Mouse (Mus musculus): ENCODE results near the gene Pcsk4.

Pcsk4 gene

GRCm38 (mm10) chr10:80329273-80330081 is at the start of gene Pcsk4, which contains the start of gene Reep6:
Gene Pcsk4, minus strand, starts transcription at chr10:80329498.
Gene Reep6, plus strand, starts transcription at chr10:80329953.
- no peak for DNase-seq (ENCODE audit: extremely low read depth, insufficient read length, low spot score)

GRCm38 (mm10) chr10:80377716-80378115 is 48.4 kb upstream of the Pcsk4 start:
- DNase-seq (ENCODE audit: extremely low read depth, insufficient read length, low spot score) = no peak

- peak; percentile 55 for DNase-seq (ENCODE audit: extremely low read depth, insufficient read length, low spot score)
Observed at GRCm38 (mm10) chr10:80376160-80376559, 46.9 kb upstream of the Pcsk4 start.

- no peak for DNase-seq (ENCODE audit: extremely low read depth, insufficient read length, low spot score)
Observed at GRCm38 (mm10) chr10:80374063-80374462, 44.8 kb upstream of the Pcsk4 start.

- DNase-seq (ENCODE audit: extremely low read depth, insufficient read length, low spot score) = no peak
Observed at GRCm38 (mm10) chr10:80372706-80373105, 43.4 kb upstream of the Pcsk4 start.

- DNase-seq (ENCODE audit: extremely low read depth, insufficient read length, low spot score) = no peak
Observed at GRCm38 (mm10) chr10:80371983-80372382, 42.7 kb upstream of the Pcsk4 start.

- DNase-seq (ENCODE audit: extremely low read depth, insufficient read length, low spot score) = no peak
Observed at GRCm38 (mm10) chr10:80371411-80371966, 42.2 kb upstream of the Pcsk4 start.

- no peak for DNase-seq (ENCODE audit: extremely low read depth, insufficient read length, low spot score)
Observed at GRCm38 (mm10) chr10:80369995-80370747, 40.9 kb upstream of the Pcsk4 start.

- DNase-seq (ENCODE audit: extremely low read depth, insufficient read length, low spot score) = no peak
Observed at GRCm38 (mm10) chr10:80368392-80368791, 39.1 kb upstream of the Pcsk4 start.

- no peak for DNase-seq (ENCODE audit: extremely low read depth, insufficient read length, low spot score)
Observed at GRCm38 (mm10) chr10:80367954-80368353, 38.7 kb upstream of the Pcsk4 start.

- no peak for DNase-seq (ENCODE audit: extremely low read depth, insufficient read length, low spot score)
Observed at GRCm38 (mm10) chr10:80365736-80366135, 36.4 kb upstream of the Pcsk4 start.

GRCm38 (mm10) chr10:80363734-80364133 is 34.4 kb upstream of the Pcsk4 start:
- DNase-seq (ENCODE audit: extremely low read depth, insufficient read length, low spot score) = no peak

- DNase-seq (ENCODE audit: extremely low read depth, insufficient read length, low spot score) = no peak
Observed at GRCm38 (mm10) chr10:80357994-80358639, 28.8 kb upstream of the Pcsk4 start.

- no peak for DNase-seq (ENCODE audit: extremely low read depth, insufficient read length, low spot score)
Observed at GRCm38 (mm10) chr10:80357336-80357735, 28.0 kb upstream of the Pcsk4 start.

- DNase-seq (ENCODE audit: extremely low read depth, insufficient read length, low spot score) = no peak
Observed at GRCm38 (mm10) chr10:80356737-80357136, 27.4 kb upstream of the Pcsk4 start.

GRCm38 (mm10) chr10:80356001-80356682 is 26.8 kb upstream of the Pcsk4 start, which contains the start of gene Plk5:
Gene Plk5, plus strand, starts transcription at chr10:80356459.
- no peak for DNase-seq (ENCODE audit: extremely low read depth, insufficient read length, low spot score)

GRCm38 (mm10) chr10:80355431-80355830 is 26.1 kb upstream of the Pcsk4 start:
- DNase-seq (ENCODE audit: extremely low read depth, insufficient read length, low spot score) = no peak

GRCm38 (mm10) chr10:80352727-80353126 is 23.4 kb upstream of the Pcsk4 start:
- no peak for DNase-seq (ENCODE audit: extremely low read depth, insufficient read length, low spot score)

- no peak for DNase-seq (ENCODE audit: extremely low read depth, insufficient read length, low spot score)
Observed at GRCm38 (mm10) chr10:80351896-80352295, 22.6 kb upstream of the Pcsk4 start.

GRCm38 (mm10) chr10:80350292-80350691 is 21.0 kb upstream of the Pcsk4 start:
- DNase-seq (ENCODE audit: extremely low read depth, insufficient read length, low spot score) = peak; percentile 77

Data from 3134 (cell line).